Mouse (Mus musculus) kidney, adult 2 months (tissue): Measurements from ENCODE around the gene Ppy.

Experiments
- CTCF ChIP-seq: fragments of 200-500 bp; conservative IDR thresholded peaks from 2 replicates; pipeline ENCODE4 v1.5.1; 2011; ENCODE audit warnings: low read depth, mild to moderate bottlenecking, control low read depth, low read length, moderate library complexity, mixed read lengths; ENCODE audit not compliant: insufficient read depth, insufficient read length
- POLR2A ChIP-seq: fragments of 200-500 bp; IDR thresholded peaks from one replicate; pipeline ENCODE4 v1.6.1; 2011; ENCODE audit warnings: low read depth, low read length, control low read depth

- TF ChIP-seq POLR2A (no peak), CTCF (no peak)
Measured at GRCm38 (mm10) chr11:102061941-102062473, 39.1 kb downstream of the Ppy start.
